Mouse (Mus musculus): ENCODE measurements around the gene Cdr2l. TPM values are rescaled to one million over a fixed set of nuclear protein-coding genes. Genes with fewer than 3 reads are reported as not detected.

Cdr2l gene
- 27.3 and 28.6 TPM in 2 replicates for polyA plus RNA-seq (2014; fragmentation: Nextera tagmentation; extraction: Ambion mirVana)

DNA sequence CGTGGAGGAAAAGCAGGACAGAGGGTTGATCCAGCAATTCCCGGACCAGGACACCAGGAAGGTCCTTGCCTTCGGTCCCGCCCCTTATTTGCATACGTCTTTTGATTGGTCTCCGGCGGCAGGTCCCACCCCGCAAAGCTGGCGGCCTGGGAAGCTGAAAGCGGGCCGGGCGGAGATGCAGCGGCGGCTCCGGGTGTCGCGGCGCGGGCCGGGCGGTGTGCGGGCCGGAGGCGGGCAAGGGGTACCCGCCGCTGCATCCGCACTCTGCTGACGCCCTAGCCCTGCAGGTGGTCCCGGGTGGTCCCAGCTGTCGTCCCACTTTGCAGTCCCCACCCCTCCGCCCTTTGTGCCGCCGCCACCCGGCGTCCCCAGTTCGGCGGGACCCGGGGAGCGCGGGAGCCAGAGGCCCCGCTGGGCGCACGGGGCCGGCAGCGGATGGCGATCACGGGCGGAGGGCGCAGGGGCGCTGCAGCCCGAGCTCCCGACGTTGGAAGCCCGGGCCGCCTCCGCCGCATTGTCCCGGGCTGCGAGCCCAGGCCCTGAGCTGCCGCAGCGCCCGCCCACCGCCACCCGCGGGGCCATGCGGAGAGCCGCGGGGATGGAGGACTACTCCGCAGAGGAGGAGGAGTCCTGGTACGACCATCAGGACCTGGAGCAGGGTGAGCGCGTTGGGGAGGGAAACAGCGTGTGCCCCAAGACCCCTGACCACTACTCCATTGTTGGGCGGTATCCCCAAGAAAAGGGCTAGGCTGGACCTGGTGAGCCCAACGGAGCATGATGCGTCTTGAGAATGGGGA, at the start of gene Cdr2l:
Gene Cdr2l, plus strand, starts transcription at position 174 of the 797 bp plus-strand sequence.
- Histone ChIP-seq H3K36me3 (ENCODE audit: control insufficient read depth, insufficient read depth, low read length) (no peaks in the 10 kb centered on the region), H3K27me3 (ENCODE audit: control insufficient read depth, insufficient read depth, low read length) (no peaks in the 10 kb centered on the region; the same call in 1 of the 2 replicates), H3K4me1 (ENCODE audit: control insufficient read depth, insufficient read depth, low read length) (peaks cover 32% of the 10 kb centered on the region), H3K9ac (replicated peaks; ENCODE audit: low read depth, low read length) (peak within 1 kb of the TSS; percentile 97), H3K4me2 (ENCODE audit: low read depth, low read length) (peak within 1 kb of the TSS; percentile 95), H3K27ac (ENCODE audit: low read depth, low read length) (peak within 1 kb of the TSS; percentile 96), H3K9me3 (ENCODE audit: control insufficient read depth, low read length) (no peaks in the 10 kb centered on the region), H3K4me3 (ENCODE audit: low read depth, low read length) (peak within 1 kb of the TSS; percentile 83)
- WGBS, result under 1% methylated on average over 57 of the region's 76 CpGs
- ATAC-seq (ENCODE audit: low read depth), result peak; percentile 91

DNA sequence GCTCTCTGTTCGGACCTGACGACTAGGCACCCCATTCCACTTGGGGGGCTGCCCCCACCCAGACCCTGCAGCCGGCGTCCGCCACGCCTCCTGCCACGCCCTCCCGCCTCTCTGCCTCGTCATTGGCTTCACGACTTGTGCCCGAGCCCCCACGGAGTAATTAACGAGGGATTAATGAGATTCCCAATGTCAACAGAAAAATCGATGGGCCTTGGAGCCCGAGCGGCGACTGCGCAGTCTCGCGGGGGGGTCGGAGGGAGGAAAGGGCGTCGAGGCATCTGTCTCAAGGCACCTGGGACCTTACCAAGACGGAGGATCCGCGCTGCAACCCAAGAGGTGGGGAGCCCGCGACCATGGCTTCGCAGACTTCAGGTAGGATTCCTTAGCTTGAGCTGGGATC, 47.2 kb upstream of the Cdr2l start, which contains the start of gene Otop3:
Gene Otop3, plus strand, starts transcription at position 201 of the 400 bp plus-strand sequence.
- Histone ChIP-seq H3K27ac (ENCODE audit: low read depth, low read length) (no peak within 1 kb of the TSS), H3K4me3 (ENCODE audit: low read depth, low read length) (peak within 1 kb of the TSS; percentile 21), H3K9me3 (ENCODE audit: control insufficient read depth, low read length) (no peaks in the 10 kb centered on the region), H3K4me2 (ENCODE audit: low read depth, low read length) (peak within 1 kb of the TSS; percentile 56), H3K4me1 (ENCODE audit: control insufficient read depth, insufficient read depth, low read length) (peaks cover 4% of the 10 kb centered on the region; the same call in 1 of the 2 replicates), H3K27me3 (ENCODE audit: control insufficient read depth, insufficient read depth, low read length) (peaks cover 2% of the 10 kb centered on the region; the same call in 1 of the 2 replicates), H3K9ac (replicated peaks; ENCODE audit: low read depth, low read length) (peak within 1 kb of the TSS; percentile 21; the same call in 1 of the 2 replicates), H3K36me3 (ENCODE audit: control insufficient read depth, insufficient read depth, low read length) (no peaks in the 10 kb centered on the region)
- WGBS, result 3% methylated on average over 29 of the region's 29 CpGs
- peak; percentile 41; the same call in 1 of the 2 replicates for ATAC-seq (ENCODE audit: low read depth)

DNA sequence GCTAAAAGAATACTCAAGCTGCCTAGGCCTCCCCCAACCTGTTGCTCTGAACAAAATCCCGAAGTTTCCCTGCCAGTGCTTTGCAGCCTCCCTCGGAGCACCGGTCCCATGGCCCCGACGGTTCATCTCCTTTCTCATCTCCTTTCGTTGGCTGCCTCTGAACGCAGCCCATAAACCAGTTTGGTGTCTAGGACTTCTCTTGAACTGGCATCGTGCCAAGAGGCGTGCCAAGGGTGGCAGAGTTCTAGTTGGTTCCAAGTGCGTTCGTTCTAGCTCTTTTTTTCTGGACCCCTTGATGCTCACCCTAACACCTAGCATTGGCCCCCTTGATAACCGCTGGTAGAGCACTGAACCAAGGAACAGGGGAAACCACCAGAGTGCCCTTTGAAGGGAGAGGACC, 46.5 kb upstream of the Cdr2l start:
- WGBS, result 56% methylated on average over 12 of the region's 12 CpGs
- H3K4me3 ChIP-seq (ENCODE audit: low read depth, low read length), result no peak overlapping the region

DNA sequence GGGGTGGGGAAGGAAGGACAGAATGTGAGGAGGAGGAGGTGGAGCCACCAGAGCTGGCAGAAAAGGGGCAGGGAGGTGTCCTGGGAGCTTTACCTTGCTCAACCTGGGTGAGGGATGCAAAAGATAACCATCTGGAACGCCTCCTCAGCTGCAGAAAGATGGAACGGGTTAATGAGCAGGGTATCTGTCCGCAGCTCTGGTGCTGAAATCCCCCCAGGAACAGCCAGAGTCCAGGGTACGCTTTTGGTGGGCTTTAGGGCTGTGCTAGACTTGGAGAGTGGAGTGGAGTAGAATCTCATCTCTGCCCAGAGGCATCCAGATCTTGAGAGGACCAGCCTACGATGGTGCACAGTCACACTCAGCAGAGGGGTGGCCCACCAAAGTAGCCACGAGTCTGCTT, 45.6 kb upstream of the Cdr2l start:
- Histone ChIP-seq H3K36me3 (ENCODE audit: control insufficient read depth, insufficient read depth, low read length) (no peaks in the 10 kb centered on the region), H3K9me3 (ENCODE audit: control insufficient read depth, low read length) (no peaks in the 10 kb centered on the region), H3K9ac (replicated peaks; ENCODE audit: low read depth, low read length) (no peak overlapping the region), H3K4me1 (ENCODE audit: control insufficient read depth, insufficient read depth, low read length) (peaks cover 4% of the 10 kb centered on the region; the same call in 1 of the 2 replicates), H3K27me3 (ENCODE audit: control insufficient read depth, insufficient read depth, low read length) (peaks cover 2% of the 10 kb centered on the region; the same call in 1 of the 2 replicates), H3K4me3 (ENCODE audit: low read depth, low read length) (no peak overlapping the region), H3K4me2 (ENCODE audit: low read depth, low read length) (no peak overlapping the region), H3K27ac (ENCODE audit: low read depth, low read length) (no peak overlapping the region)
- WGBS, result 27% methylated on average over 6 of the region's 6 CpGs
- no peak for ATAC-seq (ENCODE audit: low read depth)

More for the DNA sequence above, 46.5 kb upstream of the Cdr2l start:
- Histone ChIP-seq H3K4me1 (ENCODE audit: control insufficient read depth, insufficient read depth, low read length) (peaks cover 4% of the 10 kb centered on the region; the same call in 1 of the 2 replicates), H3K9me3 (ENCODE audit: control insufficient read depth, low read length) (no peaks in the 10 kb centered on the region), H3K27me3 (ENCODE audit: control insufficient read depth, insufficient read depth, low read length) (peaks cover 2% of the 10 kb centered on the region; the same call in 1 of the 2 replicates), H3K9ac (replicated peaks; ENCODE audit: low read depth, low read length) (no peak overlapping the region), H3K27ac (ENCODE audit: low read depth, low read length) (no peak overlapping the region), H3K4me2 (ENCODE audit: low read depth, low read length) (peak overlapping the region; percentile 56; the same call in 1 of the 2 replicates), H3K36me3 (ENCODE audit: control insufficient read depth, insufficient read depth, low read length) (no peaks in the 10 kb centered on the region)
- ATAC-seq (ENCODE audit: low read depth), result no peak

DNA sequence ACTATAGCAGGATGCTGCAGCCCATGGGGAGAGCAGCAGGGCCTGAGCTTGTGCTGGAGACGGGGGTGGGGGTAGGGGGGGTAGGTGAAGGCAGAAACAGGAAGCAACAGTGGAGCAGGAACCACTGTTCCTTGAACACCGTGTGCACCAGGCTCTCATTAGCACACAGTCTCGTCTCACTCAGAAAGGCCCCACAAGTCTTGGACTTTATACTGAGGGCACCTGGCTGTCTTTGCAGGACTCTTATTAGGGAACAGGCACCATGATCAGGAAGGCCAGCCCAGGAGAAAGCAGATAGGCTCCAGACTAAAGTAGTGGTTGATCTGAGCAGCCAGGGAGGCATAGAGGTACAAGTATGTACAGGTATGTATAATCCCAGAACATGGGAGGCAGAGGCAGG, 44.4 kb upstream of the Cdr2l start:
- Histone ChIP-seq H3K27me3 (ENCODE audit: control insufficient read depth, insufficient read depth, low read length) (peaks cover 2% of the 10 kb centered on the region; the same call in 1 of the 2 replicates), H3K4me2 (ENCODE audit: low read depth, low read length) (no peak overlapping the region), H3K4me1 (ENCODE audit: control insufficient read depth, insufficient read depth, low read length) (peaks cover 4% of the 10 kb centered on the region; the same call in 1 of the 2 replicates), H3K4me3 (ENCODE audit: low read depth, low read length) (no peak overlapping the region), H3K9ac (replicated peaks; ENCODE audit: low read depth, low read length) (no peak overlapping the region), H3K36me3 (ENCODE audit: control insufficient read depth, insufficient read depth, low read length) (no peaks in the 10 kb centered on the region), H3K9me3 (ENCODE audit: control insufficient read depth, low read length) (no peaks in the 10 kb centered on the region), H3K27ac (ENCODE audit: low read depth, low read length) (no peak overlapping the region)
- 71% methylated on average over 3 of the region's 3 CpGs for WGBS
- no peak for ATAC-seq (ENCODE audit: low read depth)

DNA sequence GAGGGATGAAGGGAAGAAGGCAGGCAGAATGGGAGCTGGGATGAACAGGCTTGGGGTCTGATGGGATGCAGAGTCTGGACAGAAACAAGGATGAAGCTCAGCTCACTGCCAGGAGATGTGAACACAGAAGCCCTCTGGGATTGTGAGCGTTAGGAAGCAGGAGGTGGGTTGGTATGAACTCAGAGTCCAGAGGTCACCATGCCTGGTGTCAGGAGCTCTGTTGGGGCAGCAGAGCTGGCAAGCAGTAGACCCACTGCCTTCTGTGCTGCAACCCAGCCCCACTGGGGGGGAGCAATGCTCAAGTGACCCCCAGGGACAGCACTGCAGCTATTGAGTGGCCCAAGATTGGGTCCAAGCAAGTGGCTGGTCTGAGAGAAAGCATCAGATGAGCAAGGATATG, 43.9 kb upstream of the Cdr2l start:
- ATAC-seq (ENCODE audit: low read depth), result no peak
- Histone ChIP-seq H3K4me3 (ENCODE audit: low read depth, low read length) (no peak overlapping the region), H3K27ac (ENCODE audit: low read depth, low read length) (no peak overlapping the region), H3K4me2 (ENCODE audit: low read depth, low read length) (no peak overlapping the region), H3K36me3 (ENCODE audit: control insufficient read depth, insufficient read depth, low read length) (no peaks in the 10 kb centered on the region), H3K9me3 (ENCODE audit: control insufficient read depth, low read length) (no peaks in the 10 kb centered on the region), H3K9ac (replicated peaks; ENCODE audit: low read depth, low read length) (no peak overlapping the region), H3K27me3 (ENCODE audit: control insufficient read depth, insufficient read depth, low read length) (peaks cover 2% of the 10 kb centered on the region; the same call in 1 of the 2 replicates), H3K4me1 (ENCODE audit: control insufficient read depth, insufficient read depth, low read length) (peaks cover 4% of the 10 kb centered on the region; the same call in 1 of the 2 replicates)
- WGBS, result 70% methylated on average over 1 of the region's 1 CpGs

DNA sequence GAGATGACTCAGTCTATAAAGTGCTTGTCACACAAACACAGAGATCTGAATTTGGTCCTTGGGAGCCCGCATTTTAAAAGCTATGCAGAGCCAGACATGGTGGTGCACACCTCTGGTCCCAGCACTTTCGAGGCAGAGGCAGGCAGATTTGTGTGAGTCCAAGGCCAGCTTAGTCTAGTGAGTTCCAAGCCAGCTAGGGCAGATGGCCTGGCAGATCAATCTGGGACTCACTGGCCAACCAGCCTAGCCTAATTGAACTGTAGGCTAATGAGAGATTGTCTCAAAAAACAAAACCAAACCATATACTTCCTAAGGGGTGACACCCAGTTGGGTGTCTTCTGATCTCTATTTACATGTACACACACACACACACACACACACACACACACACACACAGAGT, 40.5 kb upstream of the Cdr2l start:
- H3K36me3 ChIP-seq (ENCODE audit: control insufficient read depth, insufficient read depth, low read length), result no peaks in the 10 kb centered on the region
- 66% methylated on average over 2 of the region's 2 CpGs for WGBS
- H3K27ac ChIP-seq (ENCODE audit: low read depth, low read length), result no peak overlapping the region
- no peaks in the 10 kb centered on the region for H3K9me3 ChIP-seq (ENCODE audit: control insufficient read depth, low read length)
- H3K4me3 ChIP-seq (ENCODE audit: low read depth, low read length), result no peak overlapping the region
- no peaks in the 10 kb centered on the region for H3K4me1 ChIP-seq (ENCODE audit: control insufficient read depth, insufficient read depth, low read length)
- ATAC-seq (ENCODE audit: low read depth), result no peak
- no peak overlapping the region for H3K9ac ChIP-seq (replicated peaks; ENCODE audit: low read depth, low read length)
- H3K4me2 ChIP-seq (ENCODE audit: low read depth, low read length), result no peak overlapping the region
- H3K27me3 ChIP-seq (ENCODE audit: control insufficient read depth, insufficient read depth, low read length), result no peaks in the 10 kb centered on the region

DNA sequence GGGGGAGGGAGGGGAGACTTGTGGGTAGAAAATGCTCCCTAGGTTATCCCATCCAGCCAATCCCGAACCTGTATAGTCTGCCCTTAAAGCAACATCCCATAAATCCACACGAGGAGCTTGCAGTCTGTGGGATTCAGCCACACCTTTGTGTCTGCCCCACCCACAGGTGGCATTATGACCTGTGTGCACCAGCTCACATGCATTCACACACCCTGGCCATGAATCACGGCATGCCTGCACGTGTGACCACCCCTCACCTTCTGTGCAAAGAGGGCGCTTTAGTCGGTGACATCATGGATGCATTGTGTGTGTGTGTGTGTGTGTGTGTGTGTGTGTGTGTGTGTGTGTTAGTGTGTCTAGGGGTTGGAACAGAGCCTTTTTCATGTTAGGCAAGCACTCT, 39.9 kb upstream of the Cdr2l start:
- no peaks in the 10 kb centered on the region for H3K27me3 ChIP-seq (ENCODE audit: control insufficient read depth, insufficient read depth, low read length)

DNA sequence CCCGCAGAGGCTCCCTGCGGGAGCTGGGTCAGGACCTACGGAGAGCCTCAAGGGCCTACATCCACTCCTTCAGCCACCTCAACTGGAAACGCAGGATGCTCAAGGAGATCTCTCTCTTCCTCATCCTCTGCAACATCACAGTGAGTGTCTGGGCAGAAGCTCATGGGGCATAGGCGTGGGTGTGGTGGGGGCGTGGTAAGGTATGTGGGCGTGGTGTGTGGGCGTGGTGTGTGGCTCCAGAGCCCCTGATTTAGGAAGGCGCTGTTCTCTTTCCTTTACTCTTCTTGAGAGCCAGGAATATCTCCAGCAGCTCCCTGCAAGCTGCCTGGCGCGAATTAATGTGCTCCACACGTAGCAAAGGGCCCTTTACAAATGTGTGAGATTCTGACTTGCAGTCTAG, 36.7 kb upstream of the Cdr2l start:
- no peaks in the 10 kb centered on the region for H3K27me3 ChIP-seq (ENCODE audit: control insufficient read depth, insufficient read depth, low read length)
- WGBS, result 16% methylated on average over 12 of the region's 12 CpGs
- H3K4me1 ChIP-seq (ENCODE audit: control insufficient read depth, insufficient read depth, low read length), result no peaks in the 10 kb centered on the region
- no peak overlapping the region for H3K9ac ChIP-seq (replicated peaks; ENCODE audit: low read depth, low read length)
- ATAC-seq (ENCODE audit: low read depth), result no peak
- H3K4me2 ChIP-seq (ENCODE audit: low read depth, low read length), result no peak overlapping the region
- H3K36me3 ChIP-seq (ENCODE audit: control insufficient read depth, insufficient read depth, low read length), result 0 out of 2 replicates have a peak, but pooled peaks cover 6% of the 10 kb centered on the region
- no peak overlapping the region for H3K27ac ChIP-seq (ENCODE audit: low read depth, low read length)
- no peak overlapping the region for H3K4me3 ChIP-seq (ENCODE audit: low read depth, low read length)
- H3K9me3 ChIP-seq (ENCODE audit: control insufficient read depth, low read length), result no peaks in the 10 kb centered on the region

More for the DNA sequence above, 39.9 kb upstream of the Cdr2l start:
- Histone ChIP-seq H3K9me3 (ENCODE audit: control insufficient read depth, low read length) (no peaks in the 10 kb centered on the region), H3K9ac (replicated peaks; ENCODE audit: low read depth, low read length) (no peak overlapping the region), H3K27ac (ENCODE audit: low read depth, low read length) (no peak overlapping the region), H3K4me3 (ENCODE audit: low read depth, low read length) (no peak overlapping the region), H3K36me3 (ENCODE audit: control insufficient read depth, insufficient read depth, low read length) (no peaks in the 10 kb centered on the region), H3K4me2 (ENCODE audit: low read depth, low read length) (no peak overlapping the region), H3K4me1 (ENCODE audit: control insufficient read depth, insufficient read depth, low read length) (no peaks in the 10 kb centered on the region)
- WGBS, result 72% methylated on average over 6 of the region's 6 CpGs
- ATAC-seq (ENCODE audit: low read depth), result no peak
